Mouse (Mus musculus) layer of hippocampus, adult 2 months (tissue): ENCODE data around the gene Gm10160. TPM values are rescaled to one million over a fixed set of nuclear protein-coding genes. Genes with fewer than 3 reads are reported as not detected.
A peak's percentile ranks its signal among the peaks of the same experiment; 100 is the strongest.

ENCODE experiments used
- DNase-seq, 2 experiments: peaks; one replicate each; pipeline ENCODE4 v3.0.0; 2022; ENCODE audit warnings: low spot score in 2 of 2
- H3K27ac ChIP-seq: fragments of 200-600 bp; 2 replicates; pipeline ENCODE4 v1.8.1; 2022
- H3K4me3 ChIP-seq: fragments of 200-600 bp; 2 replicates; pipeline ENCODE4 v1.8.1; 2022; ENCODE audit warnings: mild to moderate bottlenecking
- CTCF ChIP-seq: fragments of 200-600 bp; conservative IDR thresholded peaks from 2 replicates; pipeline ENCODE4 v1.8.1; 2022; ENCODE audit warnings: antibody characterized with exemption, mild to moderate bottlenecking, moderate library complexity
- total RNA-seq, 2 experiments: library from RNA; stranded (reverse); gene quantifications; 2 replicates each; pipeline ENCODE4 v1.2.3; 2021

The Gm10160 gene
- total RNA-seq, 2 experiments from 2014 or later, result not detected

DNA sequence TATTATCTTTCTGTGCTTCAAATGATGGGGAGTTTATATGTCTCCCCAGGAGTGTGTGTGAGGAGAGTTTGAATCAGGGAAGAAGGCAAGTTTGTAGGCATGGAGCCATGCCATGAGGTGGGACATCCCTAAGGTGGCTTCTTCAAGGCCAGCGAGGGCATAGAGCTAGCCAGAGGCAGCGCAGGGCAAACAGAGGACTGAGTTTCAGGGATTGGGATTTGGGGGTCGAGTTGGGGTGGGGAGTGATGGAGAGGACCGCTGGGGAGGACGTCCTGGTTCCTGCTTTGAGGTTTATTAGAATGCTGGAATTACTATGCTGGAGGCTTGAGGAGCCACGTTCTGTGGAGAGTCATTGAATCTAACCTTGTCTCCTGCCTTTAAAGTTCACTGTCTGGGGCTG is 10.3 kb upstream of the Gm10160 start:
- no peak for DNase-seq
- TF ChIP-seq CTCF, result no peak
- H3K27ac ChIP-seq, result no peak overlapping the region
- no peak overlapping the region for H3K4me3 ChIP-seq

DNA sequence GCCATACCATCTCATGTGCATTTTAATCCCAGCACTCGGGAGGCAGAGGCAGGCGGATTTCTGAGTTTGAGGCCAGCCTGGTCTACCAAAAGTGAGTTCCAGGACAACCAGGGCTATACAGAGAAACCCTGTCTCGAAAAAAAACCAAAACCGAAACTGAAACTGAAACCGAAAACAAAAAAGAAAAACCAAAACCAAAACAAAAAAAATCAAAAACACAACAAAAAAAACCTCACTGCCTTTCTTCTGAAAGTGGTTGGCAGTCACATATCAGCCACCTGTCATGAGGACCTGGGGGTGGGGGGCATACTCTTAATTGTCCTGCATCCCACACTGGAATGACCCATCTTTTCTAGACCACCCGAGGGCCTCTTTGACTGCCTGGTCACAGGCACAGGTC is 9.0 kb upstream of the Gm10160 start:
- TF ChIP-seq CTCF, result no peak
- DNase-seq, result no peak
- H3K4me3 ChIP-seq, result no peak overlapping the region
- no peak overlapping the region for H3K27ac ChIP-seq

GRCm38 (mm10) chr7:81862587-81863583 is 7.3 kb upstream of the Gm10160 start:
- peak overlapping the region; percentile 53 for H3K27ac ChIP-seq
- H3K4me3 ChIP-seq, result no peak overlapping the region; the same call in 1 of the 2 replicates
- DNase-seq, result no peak
- TF ChIP-seq CTCF, result no peak

GRCm38 (mm10) chr7:81861921-81862320 is 6.3 kb upstream of the Gm10160 start:
- no peak for TF ChIP-seq CTCF
- no peak overlapping the region for H3K27ac ChIP-seq
- H3K4me3 ChIP-seq, result no peak overlapping the region
- DNase-seq, result no peak

DNA sequence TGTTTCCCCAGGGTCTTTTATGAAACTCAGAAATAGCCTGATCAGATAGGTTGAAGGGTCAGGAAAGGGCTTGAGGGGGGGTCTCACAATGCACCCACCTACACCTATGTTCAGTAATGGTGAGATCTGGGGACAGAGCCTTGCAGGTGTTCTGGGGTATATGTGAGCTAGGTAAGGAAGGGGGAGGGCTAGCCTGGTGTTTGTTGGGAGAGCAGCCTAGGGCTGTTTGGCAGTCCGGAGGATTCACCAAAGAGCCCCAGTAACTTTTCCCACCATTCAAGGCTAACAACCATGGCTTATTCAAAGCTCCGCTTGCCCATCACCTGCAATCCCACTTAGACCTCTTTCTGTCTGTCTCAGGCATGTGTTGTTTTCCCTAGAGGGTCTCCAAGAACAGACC is 5.9 kb upstream of the Gm10160 start:
- TF ChIP-seq CTCF, result no peak
- no peak for DNase-seq
- Histone ChIP-seq H3K4me3 (no peak overlapping the region), H3K27ac (no peak overlapping the region)

- no peak overlapping the region for H3K4me3 ChIP-seq
- TF ChIP-seq CTCF, result no peak
- no peak for DNase-seq
- no peak overlapping the region for H3K27ac ChIP-seq
Measured at GRCm38 (mm10) chr7:81860996-81861395, 5.4 kb upstream of the Gm10160 start.

GRCm38 (mm10) chr7:81860071-81860470 is 4.5 kb upstream of the Gm10160 start:
- DNase-seq, result no peak

GRCm38 (mm10) chr7:81858968-81859721 is 3.6 kb upstream of the Gm10160 start, which contains the start of gene Tm6sf1:
Gene Tm6sf1, plus strand, starts transcription at chr7:81859001.
- peak within 1 kb of the TSS; percentile 67 for H3K4me3 ChIP-seq
- TF ChIP-seq CTCF, result no peak
- peak within 1 kb of the TSS; percentile 74 for H3K27ac ChIP-seq
- no peak for DNase-seq

More at GRCm38 (mm10) chr7:81860071-81860470, 4.5 kb upstream of the Gm10160 start:
- no peak for TF ChIP-seq CTCF
- Histone ChIP-seq H3K4me3 (peak overlapping the region; percentile 67; the same call in 1 of the 2 replicates), H3K27ac (peak overlapping the region; percentile 74; the same call in 1 of the 2 replicates)

- Histone ChIP-seq H3K27ac (no peak overlapping the region; the same call in 1 of the 2 replicates), H3K4me3 (no peak overlapping the region)
- TF ChIP-seq CTCF, result no peak
- no peak for DNase-seq
Measured at GRCm38 (mm10) chr7:81858236-81858635, 2.6 kb upstream of the Gm10160 start.

- Histone ChIP-seq H3K4me3 (no peak overlapping the region), H3K27ac (no peak overlapping the region)
- TF ChIP-seq CTCF, result no peak
- no peak for DNase-seq
Measured at GRCm38 (mm10) chr7:81856221-81856620, 627 bp upstream of the Gm10160 start.

DNA sequence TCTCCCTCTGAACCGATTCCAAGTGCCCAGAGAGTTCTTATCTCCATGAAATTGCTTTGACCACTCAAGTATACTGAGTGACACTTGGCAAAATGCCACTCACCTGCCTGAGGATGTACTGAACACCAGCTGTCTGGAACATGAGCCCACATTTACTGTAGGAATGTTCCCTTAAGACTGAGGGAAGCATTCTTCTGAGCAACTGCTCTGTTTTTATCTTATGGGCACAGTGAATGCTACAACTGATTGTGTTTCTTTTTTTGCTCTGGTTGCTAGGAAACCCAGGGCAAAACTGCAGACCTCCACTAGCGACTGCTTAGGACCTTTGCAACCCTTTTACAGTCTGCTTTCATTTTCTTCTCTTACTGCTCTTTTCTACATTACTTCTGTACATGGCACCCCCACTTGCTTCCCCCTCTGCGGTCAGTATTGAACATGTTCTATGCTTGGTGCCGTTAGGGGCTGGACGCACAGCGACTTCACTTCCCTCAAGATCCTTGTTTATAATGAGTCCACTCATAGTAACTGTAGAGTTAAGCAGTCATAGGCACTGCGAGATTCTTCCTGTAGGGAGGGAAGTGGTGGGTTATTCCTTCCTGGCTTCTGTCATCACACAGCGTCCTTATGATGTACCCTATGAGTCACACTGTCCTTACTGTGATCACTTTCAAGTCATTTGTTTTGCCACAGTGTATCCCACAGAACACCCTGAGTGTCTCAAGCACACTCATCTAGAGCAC is 856 bp downstream of the Gm10160 start:
- no peak for TF ChIP-seq CTCF
- H3K27ac ChIP-seq, result no peak overlapping the region

DNA sequence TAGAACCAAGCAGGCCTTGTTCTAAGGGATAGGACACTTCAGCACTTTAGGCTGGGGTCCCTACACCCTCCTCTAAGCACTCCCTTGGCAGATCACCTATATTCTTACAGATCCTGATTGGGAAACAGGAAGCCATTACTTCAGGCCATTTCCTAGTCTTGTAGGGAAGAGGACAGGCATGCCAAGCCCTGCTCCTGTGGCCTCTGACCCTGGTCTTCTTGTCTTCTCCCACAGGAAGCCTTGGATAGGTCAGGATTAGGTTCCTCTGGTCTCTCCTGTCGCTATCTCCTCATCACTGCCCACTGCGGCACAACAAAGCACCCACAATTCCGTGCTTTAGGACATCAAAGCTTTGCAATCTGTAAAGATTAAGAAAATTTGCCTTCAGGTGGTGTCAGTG is 3.9 kb downstream of the Gm10160 start:
- H3K4me3 ChIP-seq, result no peak overlapping the region
- no peak overlapping the region for H3K27ac ChIP-seq
- TF ChIP-seq CTCF, result no peak
- DNase-seq, result no peak

More for the DNA sequence above, 856 bp downstream of the Gm10160 start:
- H3K4me3 ChIP-seq, result no peak overlapping the region
- DNase-seq, result no peak

- no peak for DNase-seq
- no peak overlapping the region for H3K27ac ChIP-seq
- H3K4me3 ChIP-seq, result no peak overlapping the region
- TF ChIP-seq CTCF, result no peak
Measured at GRCm38 (mm10) chr7:81850171-81850570, 5.4 kb downstream of the Gm10160 start.
